Mouse (Mus musculus) ES-Bruce4 (cell line): ENCODE data around the gene Celf5. TPM values are rescaled to one million over a fixed set of nuclear protein-coding genes. Genes with fewer than 3 reads are reported as not detected.

Experiments
- H3K27ac ChIP-seq: 2 replicates; pipeline ENCODE4 v1.5.1; 2012; ENCODE audit warnings: low read length, inconsistent platforms; ENCODE audit not compliant: insufficient read depth
- H3K27me3 ChIP-seq: 2 replicates; pipeline ENCODE4 v1.6.1; 2012; ENCODE audit warnings: mild to moderate bottlenecking, low read length, inconsistent platforms; ENCODE audit not compliant: control insufficient read depth, poor library complexity, insufficient read depth, severe bottlenecking
- H3K36me3 ChIP-seq: 2 replicates; pipeline ENCODE4 v1.6.1; 2012; ENCODE audit warnings: inconsistent platforms, mild to moderate bottlenecking, low read length, moderate library complexity; ENCODE audit not compliant: control insufficient read depth, poor library complexity, insufficient read depth, severe bottlenecking
- H3K4me1 ChIP-seq: one replicate; pipeline ENCODE4 v1.8.1; 2011; ENCODE audit warnings: low read length; ENCODE audit not compliant: control insufficient read depth, insufficient read depth
- H3K4me3 ChIP-seq: 2 replicates; pipeline ENCODE4 v1.5.1; 2011; ENCODE audit warnings: low read depth, mild to moderate bottlenecking, low read length
- H3K9ac ChIP-seq: 2 replicates; pipeline ENCODE4 v1.6.1; 2012; ENCODE audit warnings: low read depth, mild to moderate bottlenecking, inconsistent platforms; ENCODE audit not compliant: poor library complexity, severe bottlenecking
- H3K9me3 ChIP-seq: replicated peaks from 2 replicates; pipeline ENCODE4 v1.6.1; 2012; ENCODE audit warnings: mild to moderate bottlenecking, low read length, inconsistent platforms; ENCODE audit not compliant: control insufficient read depth, poor library complexity, insufficient read depth, severe bottlenecking
- CTCF ChIP-seq: IDR thresholded peaks from one replicate; pipeline ENCODE4 v1.8.1; 2011; ENCODE audit warnings: low read depth, low read length
- EP300 ChIP-seq: IDR thresholded peaks from 2 replicates; pipeline ENCODE4 v1.6.1; 2011; ENCODE audit warnings: low read depth, low read length; ENCODE audit not compliant: insufficient read depth
- POLR2A ChIP-seq: IDR thresholded peaks from one replicate; pipeline ENCODE4 v1.8.1; 2011; ENCODE audit warnings: low read length; ENCODE audit not compliant: insufficient read depth
- polyA plus RNA-seq: library from polyadenylated mRNA; stranded (reverse); fragments of >200 nt; gene quantifications from 2 replicates; pipeline ENCODE4 v1.2.4, GENCODE M21; 2011; ENCODE audit warnings: low read depth; ENCODE audit not compliant: missing spikeins, insufficient read depth, insufficient read length

Celf5 gene
- polyA plus RNA-seq, 1 experiment, result 27.5 TPM

GRCm38 (mm10) chr10:81417227-81418215 is 65.0 kb downstream of the Celf5 start:
- Histone ChIP-seq H3K4me1 (peaks cover 30% of the 10 kb centered on the region), H3K36me3 (no peaks in the 10 kb centered on the region), H3K4me3 (peak overlapping the region; percentile 24), H3K9ac (peak overlapping the region; percentile 58), H3K27ac (no peak overlapping the region), H3K9me3 (no peaks in the 10 kb centered on the region), H3K27me3 (no peaks in the 10 kb centered on the region)
- TF ChIP-seq CTCF (no peak), EP300 (no peak), POLR2A (no peak)

GRCm38 (mm10) chr10:81416581-81417226 is 65.8 kb downstream of the Celf5 start:
- Histone ChIP-seq H3K36me3 (no peaks in the 10 kb centered on the region), H3K9ac (peak overlapping the region; percentile 58), H3K9me3 (no peaks in the 10 kb centered on the region), H3K27me3 (no peaks in the 10 kb centered on the region), H3K27ac (no peak overlapping the region), H3K4me3 (peak overlapping the region; percentile 48), H3K4me1 (peaks cover 37% of the 10 kb centered on the region)
- no peak for TF ChIP-seq POLR2A
- no peak for TF ChIP-seq CTCF
- TF ChIP-seq EP300, result no peak

GRCm38 (mm10) chr10:81415549-81416310 is 66.8 kb downstream of the Celf5 start:
- TF ChIP-seq EP300, result no peak
- TF ChIP-seq CTCF, result no peak
- no peak for TF ChIP-seq POLR2A
- Histone ChIP-seq H3K27ac (peak overlapping the region; percentile 18; the same call in 1 of the 2 replicates), H3K4me1 (peaks cover 45% of the 10 kb centered on the region), H3K9me3 (no peaks in the 10 kb centered on the region), H3K9ac (no peak overlapping the region), H3K27me3 (no peaks in the 10 kb centered on the region), H3K4me3 (no peak overlapping the region), H3K36me3 (no peaks in the 10 kb centered on the region)

GRCm38 (mm10) chr10:81415146-81415545 is 67.4 kb downstream of the Celf5 start:
- H3K27ac ChIP-seq, result 0 out of 2 replicates have a peak overlapping the region, but pooled peaks have one; percentile 8
- no peaks in the 10 kb centered on the region for H3K9me3 ChIP-seq
- peaks cover 45% of the 10 kb centered on the region for H3K4me1 ChIP-seq
- H3K4me3 ChIP-seq, result no peak overlapping the region
- H3K36me3 ChIP-seq, result no peaks in the 10 kb centered on the region
- TF ChIP-seq CTCF (no peak), EP300 (no peak), POLR2A (no peak)
- H3K9ac ChIP-seq, result no peak overlapping the region
- no peaks in the 10 kb centered on the region for H3K27me3 ChIP-seq

- TF ChIP-seq CTCF (no peak), EP300 (no peak), POLR2A (no peak)
- no peak overlapping the region for H3K9ac ChIP-seq
Measured at GRCm38 (mm10) chr10:81414682-81415081, 67.8 kb downstream of the Celf5 start.

More at GRCm38 (mm10) chr10:81414682-81415081, 67.8 kb downstream of the Celf5 start:
- H3K4me3 ChIP-seq, result no peak overlapping the region
- H3K4me1 ChIP-seq, result peaks cover 45% of the 10 kb centered on the region
- H3K36me3 ChIP-seq, result no peaks in the 10 kb centered on the region
- H3K27me3 ChIP-seq, result no peaks in the 10 kb centered on the region
- H3K9me3 ChIP-seq, result no peaks in the 10 kb centered on the region
- H3K27ac ChIP-seq, result peak overlapping the region; percentile 68
